Mouse (Mus musculus): Measurements from ENCODE around the gene Ralgapb. TPM values are rescaled to one million over a fixed set of nuclear protein-coding genes. Genes with fewer than 3 reads are reported as not detected.
"Not testable (repeated sequence)": the region's sequence is repeated elsewhere in the genome, so short reads cannot be mapped to it uniquely, and the experiment has no call there.

The Ralgapb gene
- polyA plus RNA-seq, 1 experiment: 25.6 TPM

DNA sequence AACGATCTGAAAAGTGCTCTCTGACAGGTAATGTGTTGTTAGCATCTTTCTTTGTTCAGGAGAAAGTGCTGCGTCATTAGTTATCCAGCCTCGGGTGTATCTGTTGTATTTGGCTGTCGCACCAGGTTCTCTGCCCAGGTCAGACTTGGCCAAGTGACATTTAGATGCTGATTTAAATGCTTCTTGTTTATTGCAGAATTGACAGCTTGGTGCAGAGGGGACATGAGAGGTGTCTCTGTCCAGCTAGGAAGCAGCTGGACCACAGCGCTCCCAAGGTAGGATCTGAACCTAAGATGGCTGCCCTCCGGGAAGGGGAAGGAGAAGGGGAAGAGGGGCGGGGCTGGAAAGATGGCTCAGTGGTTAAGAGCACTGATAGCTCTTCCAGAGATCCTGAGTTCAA, 32.9 kb upstream of the Ralgapb start:
- Histone ChIP-seq H3K27me3 (replicated peaks; ENCODE audit: control insufficient read depth, insufficient read depth, low read length) (no peaks in the 10 kb centered on the region), H3K4me1 (ENCODE audit: control insufficient read depth, insufficient read depth, low read length) (peaks cover 4% of the 10 kb centered on the region; the same call in 1 of the 2 replicates), H3K36me3 (ENCODE audit: control insufficient read depth, insufficient read depth, low read length) (no peaks in the 10 kb centered on the region), H3K27ac (ENCODE audit: insufficient read depth, low read depth, low read length) (no peak overlapping the region), H3K4me3 (ENCODE audit: insufficient read depth, low read depth, low read length) (no peak overlapping the region)
- TF ChIP-seq CTCF (conservative IDR thresholded peaks at IDR 0.05; ENCODE audit: insufficient read depth, insufficient read length, low read depth, low read length) (no peak), POLR2A (IDR thresholded peaks at IDR 0.05; ENCODE audit: low read depth, low read length) (no peak)
- no peak for DNase-seq
- WGBS: 63% methylated on average over 7 of the region's 7 CpGs

DNA sequence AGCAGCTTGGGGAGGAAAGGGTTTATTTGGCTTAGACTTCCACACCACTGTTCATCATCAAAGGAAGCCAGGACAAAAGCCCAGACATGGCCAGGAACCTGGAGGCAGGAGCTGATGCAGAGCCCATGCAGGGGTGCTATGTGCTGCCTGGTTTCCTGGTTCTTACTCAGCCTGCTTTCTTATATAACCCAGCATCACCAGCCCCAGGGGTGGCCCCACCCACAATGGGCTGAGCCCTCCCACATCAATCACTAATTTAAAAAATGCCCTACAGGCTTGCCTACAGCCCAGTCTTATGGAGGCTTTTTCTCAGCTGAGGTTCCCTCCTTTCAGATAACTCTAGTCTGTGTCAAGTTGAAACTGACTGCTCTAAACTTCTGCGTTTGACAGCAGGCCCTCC, 31.8 kb upstream of the Ralgapb start:
- DNase-seq: no peak
- Histone ChIP-seq H3K27me3 (replicated peaks; ENCODE audit: control insufficient read depth, insufficient read depth, low read length) (no peaks in the 10 kb centered on the region), H3K4me1 (ENCODE audit: control insufficient read depth, insufficient read depth, low read length) (peaks cover 4% of the 10 kb centered on the region; the same call in 1 of the 2 replicates), H3K36me3 (ENCODE audit: control insufficient read depth, insufficient read depth, low read length) (no peaks in the 10 kb centered on the region), H3K27ac (ENCODE audit: insufficient read depth, low read depth, low read length) (no peak overlapping the region), H3K4me3 (ENCODE audit: insufficient read depth, low read depth, low read length) (no peak overlapping the region)
- TF ChIP-seq CTCF (conservative IDR thresholded peaks at IDR 0.05; ENCODE audit: insufficient read depth, insufficient read length, low read depth, low read length): no peak
- no peak for TF ChIP-seq POLR2A (IDR thresholded peaks at IDR 0.05; ENCODE audit: low read depth, low read length)
- 92% methylated on average over 1 of the region's 1 CpGs for WGBS

DNA sequence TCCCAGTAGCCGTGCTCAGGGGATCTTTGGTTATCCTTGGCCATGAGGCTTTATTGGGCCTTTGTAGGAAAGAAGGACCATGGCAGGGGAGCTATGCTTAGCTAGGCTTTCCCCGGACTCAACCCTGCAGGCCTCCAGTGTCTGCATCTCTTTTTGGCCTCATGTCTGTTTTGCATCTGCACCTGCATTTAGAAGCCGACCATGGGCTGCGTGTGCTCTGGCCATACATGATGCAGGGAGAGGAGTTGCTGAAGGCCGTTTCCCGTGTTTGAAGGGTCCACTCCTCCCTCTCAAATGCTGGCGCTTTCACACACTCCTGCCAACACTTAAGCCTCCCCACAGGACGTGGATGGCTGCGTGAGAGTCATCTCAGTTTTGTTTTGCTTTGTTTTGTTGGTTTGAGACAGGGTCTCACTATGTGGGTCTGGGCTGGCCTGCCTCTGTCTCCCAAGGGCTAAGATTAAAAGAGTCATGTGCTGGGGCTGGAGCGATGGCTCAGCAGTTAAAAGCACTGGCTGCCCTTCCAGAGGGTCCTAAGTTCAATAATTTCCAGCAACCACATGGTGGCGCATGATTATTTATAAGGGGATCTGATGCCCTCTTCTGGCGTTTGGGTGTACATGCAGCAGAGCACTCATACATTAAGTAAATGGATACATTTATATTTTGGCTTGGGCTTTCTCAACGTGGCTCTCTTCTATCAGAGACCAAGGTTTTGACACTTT, 30.1 kb upstream of the Ralgapb start:
- H3K4me3 ChIP-seq (ENCODE audit: insufficient read depth, low read depth, low read length): no peak overlapping the region
- no peaks in the 10 kb centered on the region for H3K27me3 ChIP-seq (replicated peaks; ENCODE audit: control insufficient read depth, insufficient read depth, low read length)
- peak; percentile 77 for TF ChIP-seq CTCF (conservative IDR thresholded peaks at IDR 0.05; ENCODE audit: insufficient read depth, insufficient read length, low read depth, low read length)
- TF ChIP-seq POLR2A (IDR thresholded peaks at IDR 0.05; ENCODE audit: low read depth, low read length): no peak
- 36% methylated on average over 13 of the region's 13 CpGs for WGBS
- DNase-seq: peak; percentile 84
- no peaks in the 10 kb centered on the region for H3K36me3 ChIP-seq (ENCODE audit: control insufficient read depth, insufficient read depth, low read length)
- H3K4me1 ChIP-seq (ENCODE audit: control insufficient read depth, insufficient read depth, low read length): peaks cover 4% of the 10 kb centered on the region; the same call in 1 of the 2 replicates
- peak overlapping the region; percentile 39; the same call in 1 of the 2 replicates for H3K27ac ChIP-seq (ENCODE audit: insufficient read depth, low read depth, low read length)

DNA sequence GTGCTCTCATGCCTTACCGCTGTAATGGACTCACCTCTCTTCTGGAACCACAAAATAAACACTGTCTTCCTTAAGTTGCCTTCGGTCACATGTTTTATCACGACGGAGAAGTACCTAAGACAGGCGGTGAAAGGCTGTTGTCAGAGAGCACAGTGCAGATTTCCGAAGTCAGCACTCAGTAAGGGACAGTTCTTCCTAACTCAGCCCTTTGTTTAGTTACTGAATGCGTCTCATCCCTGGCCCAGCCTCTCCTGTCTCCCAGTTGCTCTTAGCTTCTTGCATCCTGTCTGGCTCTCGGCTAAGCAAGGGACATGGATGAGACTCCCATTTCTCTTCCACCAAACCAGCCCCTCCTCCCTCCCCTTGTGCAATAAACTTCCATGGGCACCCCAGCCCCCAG, 23.6 kb upstream of the Ralgapb start:
- no peaks in the 10 kb centered on the region for H3K27me3 ChIP-seq (replicated peaks; ENCODE audit: control insufficient read depth, insufficient read depth, low read length)
- no peak for DNase-seq
- 0 out of 2 replicates have a peak, but pooled peaks cover 3% of the 10 kb centered on the region for H3K4me1 ChIP-seq (ENCODE audit: control insufficient read depth, insufficient read depth, low read length)
- H3K36me3 ChIP-seq (ENCODE audit: control insufficient read depth, insufficient read depth, low read length): no peaks in the 10 kb centered on the region
- H3K27ac ChIP-seq (ENCODE audit: insufficient read depth, low read depth, low read length): no peak overlapping the region
- H3K4me3 ChIP-seq (ENCODE audit: insufficient read depth, low read depth, low read length): no peak overlapping the region
- TF ChIP-seq CTCF (conservative IDR thresholded peaks at IDR 0.05; ENCODE audit: insufficient read depth, insufficient read length, low read depth, low read length) (no peak), POLR2A (IDR thresholded peaks at IDR 0.05; ENCODE audit: low read depth, low read length) (no peak)
- WGBS: 36% methylated on average over 8 of the region's 8 CpGs

DNA sequence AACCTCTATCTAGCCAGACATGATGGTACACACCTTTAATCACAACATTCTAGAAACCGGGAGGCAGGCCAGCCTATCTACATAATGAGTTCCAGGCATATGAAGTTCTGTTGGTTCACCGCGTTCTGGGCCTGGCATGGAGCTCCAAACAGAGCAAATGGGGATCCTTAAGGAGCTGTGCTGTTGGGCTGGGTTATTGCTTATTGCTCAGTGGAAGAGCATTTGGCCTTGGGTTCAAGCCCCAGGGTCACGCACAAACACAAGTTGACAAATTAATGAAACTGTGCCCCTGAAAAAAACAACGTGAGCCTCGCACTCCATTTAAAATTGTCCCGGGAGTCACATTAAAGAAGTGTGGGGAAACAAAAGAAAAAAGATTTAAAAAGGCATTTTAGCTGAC, 20.2 kb upstream of the Ralgapb start:
- TF ChIP-seq POLR2A (IDR thresholded peaks at IDR 0.05; ENCODE audit: low read depth, low read length) (no peak), CTCF (conservative IDR thresholded peaks at IDR 0.05; ENCODE audit: insufficient read depth, insufficient read length, low read depth, low read length) (no peak)
- Histone ChIP-seq H3K27me3 (replicated peaks; ENCODE audit: control insufficient read depth, insufficient read depth, low read length) (no peaks in the 10 kb centered on the region), H3K4me1 (ENCODE audit: control insufficient read depth, insufficient read depth, low read length) (0 out of 2 replicates have a peak, but pooled peaks cover 3% of the 10 kb centered on the region), H3K36me3 (ENCODE audit: control insufficient read depth, insufficient read depth, low read length) (no peaks in the 10 kb centered on the region), H3K4me3 (ENCODE audit: insufficient read depth, low read depth, low read length) (no peak overlapping the region), H3K27ac (ENCODE audit: insufficient read depth, low read depth, low read length) (no peak overlapping the region)
- WGBS: 84% methylated on average over 7 of the region's 7 CpGs
- no peak for DNase-seq

DNA sequence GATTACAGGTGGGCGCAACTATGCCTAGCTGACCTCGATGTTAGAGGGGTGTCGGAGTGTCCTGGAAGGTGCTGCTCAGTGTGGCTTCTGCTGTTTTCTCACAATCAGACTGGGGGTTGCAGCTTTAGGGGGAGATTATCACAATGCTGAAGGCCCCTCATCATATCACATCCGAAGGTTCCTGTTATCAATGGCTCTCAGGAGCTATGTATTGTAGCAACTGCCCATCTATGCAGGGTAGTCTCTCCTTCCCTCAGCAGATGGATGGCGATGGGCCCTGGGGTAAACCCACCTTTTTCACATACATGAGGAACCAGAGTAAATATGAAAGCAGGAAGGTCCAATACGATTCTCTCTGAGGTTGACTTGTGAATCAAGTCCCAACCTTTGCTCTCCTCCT, 13.3 kb upstream of the Ralgapb start:
- no peak overlapping the region for H3K27ac ChIP-seq (ENCODE audit: insufficient read depth, low read depth, low read length)
- H3K27me3 ChIP-seq (replicated peaks; ENCODE audit: control insufficient read depth, insufficient read depth, low read length): no peaks in the 10 kb centered on the region
- H3K36me3 ChIP-seq (ENCODE audit: control insufficient read depth, insufficient read depth, low read length): no peaks in the 10 kb centered on the region
- WGBS: 88% methylated on average over 6 of the region's 6 CpGs
- no peak overlapping the region for H3K4me3 ChIP-seq (ENCODE audit: insufficient read depth, low read depth, low read length)
- DNase-seq: no peak
- H3K4me1 ChIP-seq (ENCODE audit: control insufficient read depth, insufficient read depth, low read length): no peaks in the 10 kb centered on the region
- no peak for TF ChIP-seq POLR2A (IDR thresholded peaks at IDR 0.05; ENCODE audit: low read depth, low read length)
- TF ChIP-seq CTCF (conservative IDR thresholded peaks at IDR 0.05; ENCODE audit: insufficient read depth, insufficient read length, low read depth, low read length): no peak

DNA sequence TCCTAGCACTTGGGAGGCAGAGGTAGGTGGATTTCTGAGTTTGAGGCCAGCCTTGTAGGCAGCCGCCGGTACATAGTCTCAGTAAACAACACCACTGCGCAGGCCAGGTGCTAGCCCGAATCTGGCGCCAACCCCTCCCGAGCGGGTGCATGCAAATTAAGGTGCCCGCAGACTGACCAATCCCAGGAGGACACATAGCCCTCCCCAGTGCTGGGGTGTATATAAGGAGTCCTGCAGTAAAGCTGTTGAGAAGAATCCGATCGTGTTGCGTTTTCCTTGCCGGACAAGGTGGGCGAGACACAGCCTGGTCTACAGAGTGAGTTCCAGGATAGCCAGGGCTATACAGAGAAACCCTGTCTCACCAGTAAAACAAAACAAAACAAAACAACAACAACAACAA, 12.5 kb upstream of the Ralgapb start:
- WGBS: 65% methylated on average over 13 of the region's 13 CpGs
- H3K36me3 ChIP-seq (ENCODE audit: control insufficient read depth, insufficient read depth, low read length); H3K4me1 ChIP-seq (ENCODE audit: control insufficient read depth, insufficient read depth, low read length); H3K4me3 ChIP-seq (ENCODE audit: insufficient read depth, low read depth, low read length); H3K27ac ChIP-seq (ENCODE audit: insufficient read depth, low read depth, low read length); H3K27me3 ChIP-seq (replicated peaks; ENCODE audit: control insufficient read depth, insufficient read depth, low read length); DNase-seq: not testable (repeated sequence)
